Mouse (Mus musculus) testis, adult 2 months (tissue): ENCODE data around the gene Acy3. TPM values are rescaled to one million over a fixed set of nuclear protein-coding genes. Genes with fewer than 3 reads are reported as not detected.
A peak's percentile ranks its signal among the peaks of the same experiment; 100 is the strongest.

Experiments
- H3K27ac ChIP-seq: fragments of 200-500 bp; 2 replicates; pipeline ENCODE4 v1.5.1; 2012; ENCODE audit warnings: low read depth, low read length; ENCODE audit not compliant: control insufficient read depth, insufficient read depth
- H3K27me3 ChIP-seq: fragments of 200-500 bp; 2 replicates; pipeline ENCODE4 v1.6.1; 2012; ENCODE audit warnings: mild to moderate bottlenecking, low read length, moderate library complexity; ENCODE audit not compliant: control insufficient read depth, insufficient read depth
- H3K36me3 ChIP-seq: fragments of 200-500 bp; 2 replicates; pipeline ENCODE4 v1.6.1; 2012; ENCODE audit warnings: mild to moderate bottlenecking, low read length; ENCODE audit not compliant: control insufficient read depth, insufficient read depth
- H3K4me1 ChIP-seq: fragments of 200-500 bp; 2 replicates; pipeline ENCODE4 v1.6.1; 2012; ENCODE audit warnings: low read length; ENCODE audit not compliant: control insufficient read depth, insufficient read depth
- H3K4me3 ChIP-seq: fragments of 200-500 bp; 2 replicates; pipeline ENCODE4 v1.5.1; 2012; ENCODE audit warnings: low read depth, mild to moderate bottlenecking, low read length, moderate library complexity, mixed read lengths; ENCODE audit not compliant: control insufficient read depth
- CTCF ChIP-seq: fragments of 200-500 bp; IDR thresholded peaks from 2 replicates; pipeline ENCODE4 v1.5.1; 2012; ENCODE audit warnings: low read depth, mild to moderate bottlenecking, inconsistent platforms, low read length, moderate library complexity; ENCODE audit not compliant: control insufficient read depth, insufficient read depth, insufficient replicate concordance
- POLR2A ChIP-seq: fragments of 200-500 bp; IDR thresholded peaks from 2 replicates; pipeline ENCODE4 v1.6.1; 2012; ENCODE audit warnings: low read depth, mild to moderate bottlenecking, inconsistent platforms, low read length, moderate library complexity; ENCODE audit not compliant: control insufficient read depth
- polyA plus RNA-seq: library from polyadenylated mRNA; depleted of rRNA; stranded (reverse); fragments of >200 nt; gene quantifications from 2 replicates; pipeline ENCODE4 v1.2.3, GENCODE M21; 2012

The Acy3 gene
- polyA plus RNA-seq, 1 experiment: 14.9 TPM

DNA sequence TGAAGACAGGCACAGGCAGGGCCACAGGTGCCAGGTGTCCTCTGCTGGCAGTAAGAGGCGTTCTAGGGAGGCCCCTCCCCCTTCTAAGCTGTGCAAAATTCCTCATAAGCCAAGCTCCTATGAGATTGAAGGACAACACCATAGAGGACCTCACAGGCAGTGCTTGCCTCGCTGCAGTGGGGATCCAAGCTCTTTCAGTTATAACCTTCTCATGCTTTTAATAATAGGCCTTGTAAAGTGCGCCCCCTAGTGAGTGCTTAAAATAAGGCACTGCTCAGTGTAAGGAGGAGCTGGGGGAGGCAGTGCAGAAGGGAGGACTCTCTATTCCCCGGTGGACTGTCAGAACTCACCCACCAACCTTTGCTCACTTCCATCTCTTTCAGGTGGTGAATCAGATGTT, 6.1 kb upstream of the Acy3 start:
- Histone ChIP-seq H3K27me3 (no peaks in the 10 kb centered on the region), H3K36me3 (no peaks in the 10 kb centered on the region), H3K27ac (no peak overlapping the region), H3K4me1 (peaks cover 9% of the 10 kb centered on the region), H3K4me3 (peak overlapping the region; percentile 41)
- peak; percentile 47; the same call in 1 of the 2 replicates for TF ChIP-seq CTCF
- TF ChIP-seq POLR2A: no peak

DNA sequence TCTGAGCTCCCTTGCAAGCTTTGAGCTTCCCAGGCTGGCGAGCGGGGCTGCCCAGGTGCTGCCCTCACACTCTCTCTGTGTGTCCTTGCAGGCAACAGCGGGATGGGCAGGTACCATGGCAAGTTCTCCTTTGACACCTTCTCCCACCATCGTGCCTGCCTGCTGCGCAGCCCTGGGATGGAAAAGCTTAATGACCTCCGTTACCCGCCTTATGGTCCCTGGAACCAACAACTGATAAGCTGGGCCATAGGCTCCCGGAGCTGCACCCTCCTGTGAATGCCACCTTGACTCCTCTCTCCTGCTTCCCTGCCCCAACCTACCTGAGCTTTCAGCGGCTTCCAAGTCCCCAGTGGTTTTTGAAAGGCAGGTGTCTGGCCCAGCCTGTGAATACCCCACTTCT, 5.5 kb upstream of the Acy3 start:
- Histone ChIP-seq H3K27ac (no peak overlapping the region), H3K4me1 (peaks cover 9% of the 10 kb centered on the region), H3K4me3 (peak overlapping the region; percentile 41), H3K36me3 (no peaks in the 10 kb centered on the region), H3K27me3 (no peaks in the 10 kb centered on the region)
- TF ChIP-seq POLR2A (no peak), CTCF (no peak)

DNA sequence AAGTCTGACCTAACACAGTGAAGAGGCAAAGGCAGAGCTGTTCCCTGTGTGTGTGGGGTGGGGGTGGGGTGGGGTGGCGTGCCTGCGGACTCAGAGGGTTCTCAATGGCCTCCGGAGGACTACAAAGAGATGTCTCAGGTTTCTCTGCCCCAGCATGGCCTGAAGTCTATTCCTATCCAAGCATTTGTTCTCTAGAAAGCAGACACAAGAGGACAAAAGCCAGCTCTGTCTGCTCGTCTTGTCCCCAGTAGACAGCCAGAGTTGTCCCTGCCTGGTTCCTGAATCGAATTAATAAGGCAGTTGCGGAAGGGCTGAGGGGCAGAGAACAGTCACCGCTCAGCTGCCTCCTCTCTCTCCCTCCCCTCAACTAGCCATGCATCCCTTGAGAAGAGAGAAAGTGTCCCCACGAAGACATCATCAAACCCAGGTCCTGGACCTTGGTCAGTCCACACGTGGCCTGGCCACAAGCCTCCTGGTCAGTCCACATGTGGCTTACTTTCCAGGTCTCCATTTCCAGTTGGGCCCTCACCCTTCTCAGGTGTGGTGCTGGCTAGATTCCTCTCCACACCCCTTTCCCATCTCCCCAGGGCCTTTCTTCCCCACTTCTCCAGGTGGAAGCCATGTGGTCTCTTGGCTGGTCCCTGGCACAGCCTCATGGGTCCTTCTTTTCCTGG, 2.7 kb upstream of the Acy3 start:
- H3K4me1 ChIP-seq: peaks cover 11% of the 10 kb centered on the region
- no peaks in the 10 kb centered on the region for H3K36me3 ChIP-seq
- H3K27me3 ChIP-seq: no peaks in the 10 kb centered on the region
- no peak overlapping the region for H3K27ac ChIP-seq
- no peak overlapping the region for H3K4me3 ChIP-seq
- TF ChIP-seq CTCF (no peak), POLR2A (no peak)

DNA sequence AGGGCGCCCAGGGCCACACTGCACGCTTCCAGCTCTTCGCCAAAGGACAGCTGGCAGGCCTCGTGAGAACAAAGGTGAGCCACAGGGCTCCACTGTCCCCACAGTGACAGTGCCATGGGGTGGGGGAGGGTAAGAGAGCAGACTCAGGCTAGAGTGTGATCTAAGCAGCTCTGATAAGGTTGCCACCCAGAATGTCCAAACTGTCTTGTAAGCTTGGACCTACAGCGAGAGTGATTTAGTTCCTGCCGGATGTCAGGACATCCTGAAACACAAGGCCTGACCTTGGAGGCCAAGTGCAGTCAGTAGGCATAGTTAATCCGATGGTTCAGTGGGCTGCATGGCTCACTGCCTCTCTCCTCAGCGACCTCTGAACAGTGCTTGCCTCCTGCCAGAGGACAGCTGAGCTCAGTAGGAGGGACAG, 1.1 kb upstream of the Acy3 start:
- TF ChIP-seq CTCF (no peak), POLR2A (no peak)
- peak overlapping the region; percentile 5; the same call in 1 of the 2 replicates for H3K27ac ChIP-seq
- peaks cover 5% of the 10 kb centered on the region for H3K4me1 ChIP-seq
- no peak overlapping the region for H3K4me3 ChIP-seq
- no peaks in the 10 kb centered on the region for H3K36me3 ChIP-seq
- H3K27me3 ChIP-seq: no peaks in the 10 kb centered on the region

DNA sequence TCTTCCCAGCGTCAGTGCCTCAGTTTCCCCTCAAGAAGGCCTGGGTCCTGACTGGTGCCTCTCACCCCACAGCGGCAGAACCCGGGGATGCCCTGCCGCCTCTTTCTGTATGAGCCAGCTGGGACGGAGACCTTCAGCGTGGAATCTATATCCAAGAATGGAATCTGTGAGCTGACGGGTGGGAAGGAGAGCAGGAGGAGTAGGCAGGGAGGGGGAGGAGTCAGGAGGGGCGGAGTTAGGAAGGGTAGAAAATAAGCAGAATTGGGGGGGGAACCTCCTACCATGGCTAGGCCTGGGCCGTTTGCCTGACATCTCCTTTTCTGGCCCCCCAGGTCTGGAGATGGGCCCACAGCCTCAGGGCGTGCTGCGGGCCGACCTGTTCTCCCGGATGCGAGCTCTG, 1.7 kb downstream of the Acy3 start:
- Histone ChIP-seq H3K27ac (no peak overlapping the region), H3K4me3 (no peak overlapping the region), H3K4me1 (peaks cover 5% of the 10 kb centered on the region), H3K27me3 (no peaks in the 10 kb centered on the region), H3K36me3 (no peaks in the 10 kb centered on the region)
- TF ChIP-seq CTCF: no peak
- no peak for TF ChIP-seq POLR2A

GRCm38 (mm10) chr19:3988750-3989149, 2.4 kb downstream of the Acy3 start:
- Histone ChIP-seq H3K27me3 (no peaks in the 10 kb centered on the region), H3K36me3 (no peaks in the 10 kb centered on the region), H3K4me3 (no peak overlapping the region), H3K27ac (no peak overlapping the region), H3K4me1 (peaks cover 5% of the 10 kb centered on the region)
- TF ChIP-seq POLR2A (no peak), CTCF (no peak)

DNA sequence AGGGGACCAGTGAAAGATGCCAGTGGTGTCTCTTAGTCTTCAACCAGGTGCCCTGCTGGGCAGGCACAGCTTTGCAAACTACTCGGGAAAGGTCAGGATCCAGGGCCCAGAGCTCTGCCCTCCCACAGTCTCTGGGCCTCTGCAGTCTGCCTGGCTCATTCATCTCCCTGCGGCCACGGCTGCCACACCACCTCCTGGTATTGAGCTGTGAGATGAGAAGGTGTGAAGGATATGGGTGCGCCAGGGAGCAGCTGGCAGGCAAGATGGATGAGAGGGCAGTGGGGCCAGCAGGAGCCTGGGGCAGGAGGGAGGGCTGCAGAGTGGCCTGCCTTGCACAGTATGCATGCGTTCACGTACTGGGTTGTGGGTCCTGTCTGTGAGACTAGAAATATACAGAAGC, 4.4 kb downstream of the Acy3 start:
- H3K27me3 ChIP-seq: no peaks in the 10 kb centered on the region
- H3K27ac ChIP-seq: no peak overlapping the region
- H3K4me3 ChIP-seq: no peak overlapping the region
- H3K36me3 ChIP-seq: no peaks in the 10 kb centered on the region
- H3K4me1 ChIP-seq: peaks cover 2% of the 10 kb centered on the region
- TF ChIP-seq POLR2A (no peak), CTCF (no peak)
